ENCODE assay signal across 23 mouse cellular contexts in genomic region chr3:26146174-26146573, GRCm38 (mm10).
DNase-seq lines count a peak whose midpoint lies in the region; ATAC-seq and TF ChIP-seq lines count a peak whose summit lies in the region.
"Had no signal": no experiment of that assay in that cellular context is flagged by ENCODE, and none has a peak within 500 bp of the region (broad histone marks: within the 10 kb centered on the region; RNA-seq: fewer than 3 reads in every experiment).

No protein-coding gene starts in this region.

- H3K27me3 ChIP-seq in hindbrain, embryonic 15.5 days = no peaks in the 10 kb centered on the region
- H3K27me3 ChIP-seq: embryonic facial prominence, embryonic 15.5 days; limb, embryonic 13.5 days; liver, embryonic 15.5 days had no signal

- peaks cover 14% of the 10 kb centered on the region for H3K4me1 ChIP-seq in hindbrain, embryonic 15.5 days (replicated peaks)
- no peaks in the 10 kb centered on the region for H3K4me1 ChIP-seq in lung, adult 2 months (ENCODE audit: control insufficient read depth, insufficient read depth, low read length)
- H3K4me1 ChIP-seq: embryonic facial prominence, embryonic 15.5 days; liver, embryonic 15.5 days had no signal

- 0 out of 2 replicates have a peak, but pooled peaks have one; percentile 45 for ATAC-seq in hindbrain, embryonic 15.5 days (ENCODE audit: low FRiP score, low read depth)
- no peak for ATAC-seq in megakaryocyte progenitor cell, adult 5-6 weeks (replicated peaks; ENCODE audit: poor library complexity)
- ATAC-seq: CD4-positive, CD25-positive, alpha-beta regulatory T cell, adult 4 months; inflammation-experienced regulatory T-cells, adult 6 months had no signal

- no peaks in the 10 kb centered on the region for H3K9me3 ChIP-seq in hindbrain, embryonic 15.5 days
- H3K9me3 ChIP-seq: embryonic facial prominence, embryonic 15.5 days; G1E; limb, embryonic 13.5 days; liver, embryonic 15.5 days; midbrain, embryonic 10.5 days had no signal

- H3K27ac ChIP-seq in layer of hippocampus, adult 2 months = peak overlapping the region; percentile 16; the same call in 1 of the 2 replicates
- H3K27ac ChIP-seq in hindbrain, embryonic 15.5 days (replicated peaks) = no peak overlapping the region
- H3K27ac ChIP-seq: embryonic facial prominence, embryonic 15.5 days; limb, embryonic 13.5 days; liver, embryonic 15.5 days; midbrain, embryonic 10.5 days; stomach, postnatal 0 days had no signal

- H3K9ac ChIP-seq in hindbrain, embryonic 15.5 days = no peak overlapping the region
- H3K9ac ChIP-seq: embryonic facial prominence, embryonic 15.5 days; limb, embryonic 13.5 days; liver, embryonic 15.5 days had no signal

- WGBS in hindbrain, embryonic 15.5 days = 37% methylated on average over 3 of the region's 3 CpGs
- 69% methylated on average over 3 of the region's 3 CpGs for WGBS in lung, adult 2 months

- no peaks in the 10 kb centered on the region for H3K36me3 ChIP-seq in hindbrain, embryonic 15.5 days
- H3K36me3 ChIP-seq: embryonic facial prominence, embryonic 15.5 days; G1E; limb, embryonic 13.5 days; liver, embryonic 15.5 days; midbrain, embryonic 10.5 days had no signal

- H3K4me2 ChIP-seq in hindbrain, embryonic 15.5 days = no peak overlapping the region
- H3K4me2 ChIP-seq: embryonic facial prominence, embryonic 15.5 days; limb, embryonic 13.5 days; liver, embryonic 15.5 days had no signal

- TF ChIP-seq POLR2A in lung, adult 2 months (IDR thresholded peaks at IDR 0.05; ENCODE audit: borderline replicate concordance, extremely low read depth, low read depth, low read length) = no peak

- TF ChIP-seq CTCF in layer of hippocampus, adult 2 months (conservative IDR thresholded peaks at IDR 0.05) = no peak
- TF ChIP-seq CTCF in lung, adult 2 months (IDR thresholded peaks at IDR 0.05; ENCODE audit: insufficient read depth, low read length) = no peak

- no peak overlapping the region for H3K4me3 ChIP-seq in layer of hippocampus, adult 2 months
- H3K4me3 ChIP-seq in hindbrain, embryonic 15.5 days = no peak overlapping the region
- no peak overlapping the region for H3K4me3 ChIP-seq in lung, adult 2 months (replicated peaks; ENCODE audit: extremely low read depth, low read depth, low read length)
- H3K4me3 ChIP-seq: embryonic facial prominence, embryonic 15.5 days; limb, embryonic 13.5 days; liver, embryonic 15.5 days; midbrain, embryonic 10.5 days; myocyte had no signal

- DNase-seq in cerebellum, postnatal 10 days = peak; percentile 14 to 21
- no peak for DNase-seq in cerebellum, postnatal 4 days (ENCODE audit: low spot score in 2 of 2)
- DNase-seq in layer of hippocampus, adult 2 months (ENCODE audit: low spot score in 2 of 2) = no peak
- DNase-seq in layer of hippocampus, adult 9-10 months (ENCODE audit: low spot score) = no peak
- DNase-seq in retina, postnatal 1 day = peak; percentile 99
- no peak for DNase-seq in lung, adult 2 months
- DNase-seq: cerebellum, postnatal 25 days; gastrocnemius, postnatal 14 days; heart, postnatal 10 days; kidney, adult 8-10 months; kidney, postnatal 25 days; lung, postnatal 14 days had no signal

Comparison
In these comparisons a context has a peak if more than half of its experiments do, and no peak if none do; other contexts are left out.
1. DNase-seq: peak in cerebellum, postnatal 10 days (2 of 2) and retina, postnatal 1 day (single experiment); none in cerebellum, postnatal 4 days (0 of 2), layer of hippocampus, adult 2 months (0 of 2), layer of hippocampus, adult 9-10 months (single experiment) and lung, adult 2 months (single experiment).